In the genomic region with DNA sequence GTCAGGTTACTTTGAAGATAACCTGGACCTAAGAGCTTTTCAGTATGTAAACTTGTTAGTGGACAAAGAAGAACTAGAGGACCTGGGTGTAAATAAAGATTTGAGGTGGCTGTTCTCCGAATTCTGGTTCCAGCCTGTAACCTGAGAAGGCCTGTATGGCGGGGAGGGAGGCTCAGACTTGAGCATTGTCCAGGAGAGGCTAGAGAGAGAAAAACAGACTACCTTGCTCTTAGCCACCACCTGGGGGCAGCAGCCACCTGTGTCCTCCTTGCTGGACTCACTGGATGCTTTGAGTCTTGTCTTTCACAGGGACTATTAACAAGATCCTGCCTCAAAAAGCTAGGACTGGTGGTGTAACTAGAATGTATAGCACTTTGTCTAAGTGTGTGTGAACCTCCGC, we compare ENCODE assay signal across 8 mouse cellular contexts. TPM values are rescaled to one million over a fixed set of nuclear protein-coding genes. Genes with fewer than 3 reads are reported as not detected.
DNase-seq lines count a peak whose midpoint lies in the region; ATAC-seq and TF ChIP-seq lines count a peak whose summit lies in the region.

No protein-coding gene starts in this region.

- peak; percentile 77 for TF ChIP-seq CTCF in brain, embryonic 14.5 days (IDR thresholded peaks at IDR 0.05; ENCODE audit: borderline replicate concordance, extremely low read depth, insufficient read depth, insufficient read length)
- TF ChIP-seq CTCF in gastrocnemius, adult 2 months (IDR thresholded peaks at IDR 0.05) = peak; percentile 90
- peak; percentile 84 for TF ChIP-seq CTCF in kidney, adult 2 months (conservative IDR thresholded peaks at IDR 0.05; ENCODE audit: insufficient read depth, insufficient read length, low read depth, low read length)

- H3K4me3 ChIP-seq in gastrocnemius, adult 2 months = peak overlapping the region; percentile 21; the same call in 1 of the 2 replicates
- no peak overlapping the region for H3K4me3 ChIP-seq in kidney, adult 2 months (ENCODE audit: insufficient read depth, low read depth, low read length)
- H3K4me3 ChIP-seq in stomach, embryonic 16.5 days (replicated peaks; ENCODE audit: low read length) = no peak overlapping the region

- peaks cover 8% of the 10 kb centered on the region for H3K36me3 ChIP-seq in kidney, adult 2 months (ENCODE audit: control insufficient read depth, insufficient read depth, low read length)
- peaks cover 46% of the 10 kb centered on the region for H3K36me3 ChIP-seq in stomach, embryonic 16.5 days (ENCODE audit: control insufficient read depth, insufficient read depth, low read length)

- ATAC-seq in stomach, embryonic 16.5 days (ENCODE audit: insufficient read depth, low FRiP score) = peak; percentile 78; the same call in 1 of the 2 replicates

- H3K27ac ChIP-seq in gastrocnemius, adult 2 months = peak overlapping the region; percentile 100
- H3K27ac ChIP-seq in kidney, adult 2 months (ENCODE audit: insufficient read depth, low read depth, low read length) = no peak overlapping the region
- H3K27ac ChIP-seq in stomach, embryonic 16.5 days (ENCODE audit: low read length) = no peak overlapping the region

- H3K27me3 ChIP-seq in kidney, adult 2 months (replicated peaks; ENCODE audit: control insufficient read depth, insufficient read depth, low read length) = no peaks in the 10 kb centered on the region
- no peaks in the 10 kb centered on the region for H3K27me3 ChIP-seq in stomach, embryonic 16.5 days (ENCODE audit: control insufficient read depth, insufficient read depth, low read length)

- DNase-seq in spleen, postnatal 10 days (ENCODE audit: low spot score in 2 of 2) = peak; percentile 22 to 63
- DNase-seq in spleen, postnatal 36 days (ENCODE audit: low spot score in 2 of 2) = no peak
- DNase-seq in brain, embryonic 14.5 days (ENCODE audit: low read depth) = peak; percentile 79
- DNase-seq in gastrocnemius, adult 2 months = peak; percentile 80
- peak; percentile 68 for DNase-seq in kidney, adult 2 months
- DNase-seq in lung, postnatal 36 days = peak; percentile 73
- no peak for DNase-seq in frontal cortex, postnatal 36 days (ENCODE audit: low spot score in 2 of 2)

- H3K9me3 ChIP-seq in stomach, embryonic 16.5 days (replicated peaks; ENCODE audit: control insufficient read depth, low read length) = no peaks in the 10 kb centered on the region

- no peak overlapping the region for H3K9ac ChIP-seq in stomach, embryonic 16.5 days (ENCODE audit: low read length)

- H3K4me2 ChIP-seq in stomach, embryonic 16.5 days (ENCODE audit: low read depth, low read length) = no peak overlapping the region

- WGBS in kidney, adult 2 months = 42% methylated on average over 3 of the region's 3 CpGs
- 43% methylated on average over 3 of the region's 3 CpGs for WGBS in stomach, embryonic 16.5 days

- peaks cover 2% of the 10 kb centered on the region; the same call in 1 of the 2 replicates for H3K4me1 ChIP-seq in kidney, adult 2 months (ENCODE audit: control insufficient read depth, insufficient read depth, low read length)
- H3K4me1 ChIP-seq in stomach, embryonic 16.5 days (ENCODE audit: control insufficient read depth, insufficient read depth, low read length) = peaks cover 13% of the 10 kb centered on the region; the same call in 1 of the 2 replicates

- no peak for TF ChIP-seq POLR2A in brain, embryonic 14.5 days (IDR thresholded peaks at IDR 0.05; ENCODE audit: borderline replicate concordance, extremely low read depth, insufficient read depth, insufficient read length, poor library complexity, severe bottlenecking)
- TF ChIP-seq POLR2A in kidney, adult 2 months (IDR thresholded peaks at IDR 0.05; ENCODE audit: low read depth, low read length) = no peak

- intact Hi-C loops in gastrocnemius, adult 2 months (cut with DNase I) = loop anchor here (1.0 to 2.0 kb wide), 2 partner anchors 16 to 106 kb away; no protein-coding TSS in a partner anchor

RNA-seq across cellular contexts. Expression of gene Eef1g, which starts 9.7 kb away (rescaled TPM):
- polyA plus RNA-seq in brain, embryonic 14.5 days (2012; rRNA removed) = 371 and 527 TPM in 2 replicates
- total RNA-seq in gastrocnemius, adult 2 months (2021) = 100 to 1,000 TPM; 423 to 463 TPM
- polyA plus RNA-seq in kidney, adult 2 months (2012; rRNA removed) = 203 and 236 TPM in 2 replicates
- polyA plus RNA-seq in stomach, embryonic 16.5 days (2015; fragmentation: Nextera tagmentation; extraction: Ambion mirVana) = 401 and 441 TPM in 2 replicates

RNA-seq across cellular contexts. Expression of gene Ahnak, which starts 12.5 kb away (rescaled TPM):
- 2.5 and 6.0 TPM in 2 replicates for polyA plus RNA-seq in brain, embryonic 14.5 days (2012; rRNA removed)
- total RNA-seq in gastrocnemius, adult 2 months (2021) = 100 to 1,000 TPM; 212 to 217 TPM
- 11.9 TPM in 2 replicates for polyA plus RNA-seq in kidney, adult 2 months (2012; rRNA removed)
- polyA plus RNA-seq in stomach, embryonic 16.5 days (2015; fragmentation: Nextera tagmentation; extraction: Ambion mirVana) = 46.4 and 48.3 TPM in 2 replicates

RNA-seq across cellular contexts. Expression of gene Tut1, which starts 22.9 kb away (rescaled TPM):
- 25.3 and 31.5 TPM in 2 replicates for polyA plus RNA-seq in brain, embryonic 14.5 days (2012; rRNA removed)
- 10 to 100 TPM in 1 of 2 experiments, 1 to 10 TPM in 1; 7.9 to 10.4 TPM for total RNA-seq in gastrocnemius, adult 2 months (2021)
- 14.1 and 14.3 TPM in 2 replicates for polyA plus RNA-seq in kidney, adult 2 months (2012; rRNA removed)
- 30.0 and 34.9 TPM in 2 replicates for polyA plus RNA-seq in stomach, embryonic 16.5 days (2015; fragmentation: Nextera tagmentation; extraction: Ambion mirVana)

RNA-seq across cellular contexts. Expression of gene Mta2, which starts 34.9 kb away (rescaled TPM):
- 35.1 and 57.9 TPM in 2 replicates for polyA plus RNA-seq in brain, embryonic 14.5 days (2012; rRNA removed)
- total RNA-seq in gastrocnemius, adult 2 months (2021) = 10 to 100 TPM; 23.5 to 27.2 TPM
- polyA plus RNA-seq in kidney, adult 2 months (2012; rRNA removed) = 16.9 and 19.8 TPM in 2 replicates
- polyA plus RNA-seq in stomach, embryonic 16.5 days (2015; fragmentation: Nextera tagmentation; extraction: Ambion mirVana) = 142 and 149 TPM in 2 replicates

RNA-seq across cellular contexts. Expression of gene Eml3, which starts 47.2 kb away (rescaled TPM):
- polyA plus RNA-seq in brain, embryonic 14.5 days (2012; rRNA removed) = 14.7 and 17.5 TPM in 2 replicates
- 1 to 10 TPM; 3.4 to 6.2 TPM for total RNA-seq in gastrocnemius, adult 2 months (2021)
- polyA plus RNA-seq in kidney, adult 2 months (2012; rRNA removed) = 35.1 and 35.7 TPM in 2 replicates
- 28.5 and 30.5 TPM in 2 replicates for polyA plus RNA-seq in stomach, embryonic 16.5 days (2015; fragmentation: Nextera tagmentation; extraction: Ambion mirVana)

Comparison
In these comparisons a context has a peak if more than half of its experiments do, and no peak if none do; other contexts are left out.
1. DNase-seq: peak in spleen, postnatal 10 days (2 of 2), brain, embryonic 14.5 days (single experiment), gastrocnemius, adult 2 months (single experiment), kidney, adult 2 months (single experiment) and lung, postnatal 36 days (single experiment); none in spleen, postnatal 36 days (0 of 2) and frontal cortex, postnatal 36 days (0 of 2).
2. Peak in every context shown above with its lines, with median percentiles within 50 percentile points of each other: CTCF ChIP-seq.